Mouse (Mus musculus) frontal cortex, adult (tissue): Measurements from ENCODE around the gene Coq10a.

Experiments used
- ATAC-seq: cut with Nextera tagmentation; 2 replicates; pipeline ENCODE4 v1.9.2; 2017; ENCODE audit warnings: mild to moderate bottlenecking, moderate library complexity, mixed read lengths; ENCODE audit not compliant: low TSS enrichment

The Coq10a gene

GRCm38 (mm10) chr10:128368402-128369217 is at the start of gene Coq10a:
Gene Coq10a (minus strand): TSS chr10:128368997.
- ATAC-seq: peak; percentile 92

GRCm38 (mm10) chr10:128414848-128415247 is 46.1 kb upstream of the Coq10a start:
- ATAC-seq: no peak

GRCm38 (mm10) chr10:128413076-128413475 is 44.3 kb upstream of the Coq10a start:
- ATAC-seq: no peak

GRCm38 (mm10) chr10:128412558-128412957 is 43.8 kb upstream of the Coq10a start:
- no peak for ATAC-seq

GRCm38 (mm10) chr10:128412055-128412381 is 43.2 kb upstream of the Coq10a start:
- ATAC-seq: no peak

- peak; percentile 76 for ATAC-seq
Observed at GRCm38 (mm10) chr10:128411211-128412054, 42.6 kb upstream of the Coq10a start, which contains the start of the genes Nabp2 and Rnf41. Gene Nabp2 (minus strand): TSS chr10:128411492. Gene Rnf41 (plus strand): TSS chr10:128411657.

GRCm38 (mm10) chr10:128410560-128410845 is 41.7 kb upstream of the Coq10a start:
- ATAC-seq: no peak

GRCm38 (mm10) chr10:128409692-128410559 is 41.1 kb upstream of the Coq10a start:
- peak; percentile 88 for ATAC-seq

- ATAC-seq: no peak
Observed at GRCm38 (mm10) chr10:128408591-128409535, 40.1 kb upstream of the Coq10a start.

- ATAC-seq: no peak
Observed at GRCm38 (mm10) chr10:128403931-128404330, 35.1 kb upstream of the Coq10a start.

- no peak for ATAC-seq
Observed at GRCm38 (mm10) chr10:128401638-128402037, 32.8 kb upstream of the Coq10a start.

- no peak for ATAC-seq
Observed at GRCm38 (mm10) chr10:128401056-128401455, 32.3 kb upstream of the Coq10a start, which contains the start of gene Slc39a5. Gene Slc39a5 (minus strand): TSS chr10:128401229.

- no peak for ATAC-seq
Observed at GRCm38 (mm10) chr10:128400338-128400737, 31.5 kb upstream of the Coq10a start.

- ATAC-seq: peak; percentile 17; the same call in 1 of the 2 replicates
Observed at GRCm38 (mm10) chr10:128397466-128397865, 28.7 kb upstream of the Coq10a start.

GRCm38 (mm10) chr10:128396716-128397264 is 28.0 kb upstream of the Coq10a start:
- peak; percentile 15; the same call in 1 of the 2 replicates for ATAC-seq

- no peak for ATAC-seq
Observed at GRCm38 (mm10) chr10:128396017-128396673, 27.3 kb upstream of the Coq10a start.

GRCm38 (mm10) chr10:128391850-128392249 is 23.1 kb upstream of the Coq10a start:
- ATAC-seq: no peak

- no peak for ATAC-seq
Observed at GRCm38 (mm10) chr10:128390366-128390765, 21.6 kb upstream of the Coq10a start.

GRCm38 (mm10) chr10:128389570-128389969 is 20.8 kb upstream of the Coq10a start:
- ATAC-seq: no peak

GRCm38 (mm10) chr10:128388941-128389340 is 20.1 kb upstream of the Coq10a start:
- no peak for ATAC-seq
